Mouse (Mus musculus) layer of hippocampus, adult 18-20 months (tissue): ENCODE measurements around the gene Ap5b1. TPM values are rescaled to one million over a fixed set of nuclear protein-coding genes. Genes with fewer than 3 reads are reported as not detected.
A peak's percentile ranks its signal among the peaks of the same experiment; 100 is the strongest.

Source experiments
- DNase-seq, 2 experiments: peaks; one replicate each; pipeline ENCODE4 v3.0.0; 2022; ENCODE audit warnings: low spot score in 2 of 2
- total RNA-seq, 2 experiments: library from RNA; stranded (reverse); gene quantifications; 2 replicates each; pipeline ENCODE4 v1.2.3; 2021

Gene Ap5b1
- total RNA-seq, 2 experiments from 2014 or later, result 6.4 to 6.5 TPM

- DNase-seq, result no peak
These were observed 41.3 kb downstream of the Ap5b1 start for GRCm38 (mm10) chr19:5609171-5609546.

GRCm38 (mm10) chr19:5609547-5610404 is 42.0 kb downstream of the Ap5b1 start, which contains the start of gene Kat5:
Kat5 (minus strand) TSS chr19:5610237.
- DNase-seq, result peak; percentile 90 to 95

- DNase-seq, result no peak
These were observed 44.1 kb downstream of the Ap5b1 start for GRCm38 (mm10) chr19:5611973-5612372.

- DNase-seq, result no peak
These were observed 45.1 kb downstream of the Ap5b1 start for GRCm38 (mm10) chr19:5612762-5613411.

GRCm38 (mm10) chr19:5614953-5615352 is 47.1 kb downstream of the Ap5b1 start:
- no peak for DNase-seq

GRCm38 (mm10) chr19:5620007-5620406 is 52.2 kb downstream of the Ap5b1 start:
- DNase-seq, result no peak

Other genes starting within 250 kb of the Ap5b1 start
- gene Catsper1, start 232.3 kb upstream of the Ap5b1 start, total RNA-seq, result not detected
- 10 to 100 TPM in 1 of 2 experiments, 1 to 10 TPM in 1; 8.6 to 10.4 TPM for gene Cst6, start 218.5 kb upstream of the Ap5b1 start, total RNA-seq
- 10 to 100 TPM; 20.2 to 22.0 TPM for gene Eif1ad, start 201.3 kb upstream of the Ap5b1 start, total RNA-seq
- 10 to 100 TPM; 80.7 to 87.6 TPM for gene Banf1, start 200.9 kb upstream of the Ap5b1 start, total RNA-seq
- gene Sart1, start 179.3 kb upstream of the Ap5b1 start, total RNA-seq, result 100 to 1,000 TPM in 1 of 2 experiments, 10 to 100 TPM in 1; 96.9 to 117 TPM
- gene Tsga10ip, start 165.5 kb upstream of the Ap5b1 start, total RNA-seq, result under 1 TPM; 0.30 TPM
- 100 to 1,000 TPM; 347 to 383 TPM for gene Drap1, start 143.0 kb upstream of the Ap5b1 start, total RNA-seq
- 10 to 100 TPM; 74.7 to 75.3 TPM for gene AI837181, start 142.9 kb upstream of the Ap5b1 start, total RNA-seq
- not detected for gene Fosl1, start 120.5 kb upstream of the Ap5b1 start, total RNA-seq
- gene Ccdc85b, start 110.1 kb upstream of the Ap5b1 start, total RNA-seq, result 10 to 100 TPM; 36.5 to 37.0 TPM
- gene Fibp, start 107.4 kb upstream of the Ap5b1 start, total RNA-seq, result 10 to 100 TPM; 95.7 to 97.4 TPM
- gene Ctsw, start 99.5 kb upstream of the Ap5b1 start, total RNA-seq, result not detected
- 10 to 100 TPM; 11.6 to 13.1 TPM for gene Efemp2, start 94.1 kb upstream of the Ap5b1 start, total RNA-seq
- 10 to 100 TPM; 28.3 to 28.4 TPM for gene Mus81, start 79.6 kb upstream of the Ap5b1 start, total RNA-seq
- 1,000 to 10,000 TPM; 1,259 to 1,272 TPM for gene Cfl1, start 77.6 kb upstream of the Ap5b1 start, total RNA-seq
- 1 to 10 TPM; 4.3 to 6.4 TPM for gene 1700020D05Rik, start 64.2 kb upstream of the Ap5b1 start, total RNA-seq
- 10 to 100 TPM; 79.9 to 85.2 TPM for gene Snx32, start 57.5 kb upstream of the Ap5b1 start, total RNA-seq
- not detected for gene Ovol1, start 7.4 kb upstream of the Ap5b1 start, total RNA-seq
- gene Rnaseh2c, start 33.8 kb downstream of the Ap5b1 start, total RNA-seq, result 10 to 100 TPM; 72.0 to 79.8 TPM
- 10 to 100 TPM; 78.7 to 86.3 TPM for gene Kat5, start 42.2 kb downstream of the Ap5b1 start, total RNA-seq
- gene Rela, start 69.5 kb downstream of the Ap5b1 start, total RNA-seq, result 10 to 100 TPM; 16.2 to 21.1 TPM
- gene Sipa1, start 95.7 kb downstream of the Ap5b1 start, total RNA-seq, result 10 to 100 TPM; 16.5 to 17.3 TPM
- 10 to 100 TPM; 17.6 to 18.1 TPM for gene Map3k11, start 120.7 kb downstream of the Ap5b1 start, total RNA-seq
- 10 to 100 TPM; 58.3 to 68.6 TPM for gene Pcnx3, start 120.9 kb downstream of the Ap5b1 start, total RNA-seq
- gene Kcnk7, start 136.3 kb downstream of the Ap5b1 start, total RNA-seq, result not detected
- 10 to 100 TPM; 13.9 to 17.2 TPM for gene Ehbp1l1, start 158.3 kb downstream of the Ap5b1 start, total RNA-seq
- gene Fam89b, start 161.6 kb downstream of the Ap5b1 start, total RNA-seq, result 10 to 100 TPM; 28.5 to 28.6 TPM
- gene Ltbp3, start 172.9 kb downstream of the Ap5b1 start, total RNA-seq, result 10 to 100 TPM; 24.3 to 27.3 TPM
- 10 to 100 TPM; 77.3 to 80.3 TPM for gene Scyl1, start 203.4 kb downstream of the Ap5b1 start, total RNA-seq